Mouse (Mus musculus): ENCODE data around the gene Arhgap15. TPM values are rescaled to one million over a fixed set of nuclear protein-coding genes. Genes with fewer than 3 reads are reported as not detected.
A peak's percentile ranks its signal among the peaks of the same experiment; 100 is the strongest.

Arhgap15 gene
- polyA plus RNA-seq, 1 experiment from 2014 or later, result 1.1 TPM

DNA sequence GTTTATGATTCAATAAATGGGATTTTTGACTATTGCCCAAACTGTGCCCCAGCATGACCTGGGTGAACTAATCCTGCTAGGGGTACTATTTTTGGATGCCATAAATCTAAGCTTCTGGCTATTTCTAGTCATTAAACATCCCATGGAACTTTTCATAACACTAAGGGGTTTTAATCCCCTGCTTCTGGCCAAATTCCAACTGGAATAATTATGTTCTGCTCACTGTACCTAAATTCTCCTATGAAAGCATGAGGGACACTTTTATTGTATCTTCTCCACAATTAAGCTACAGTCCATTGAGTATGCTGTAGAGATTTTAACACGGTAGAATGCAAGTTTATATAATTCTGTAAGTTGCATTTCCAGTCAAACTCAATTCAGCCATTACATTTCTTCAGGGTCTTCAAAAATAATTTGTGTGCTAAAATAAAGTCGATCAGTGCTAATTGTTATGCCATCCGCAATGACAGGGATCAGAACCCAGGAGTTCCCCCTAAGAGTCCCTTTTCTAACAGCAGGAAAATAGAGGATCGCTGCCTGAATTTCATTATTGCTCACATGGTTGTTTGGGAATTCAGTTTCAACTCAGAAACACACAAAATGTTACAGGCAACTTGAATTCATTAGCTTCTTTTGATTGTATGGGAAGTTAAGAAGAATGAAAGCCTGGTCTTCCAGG is 671.1 kb downstream of the Arhgap15 start:
- no peak overlapping the region for H3K9ac ChIP-seq
- ATAC-seq (ENCODE audit: low FRiP score, low read depth), result no peak
- no peak overlapping the region for H3K4me2 ChIP-seq (replicated peaks)
- 72% methylated on average over 4 of the region's 4 CpGs for WGBS
- no peaks in the 10 kb centered on the region for H3K9me3 ChIP-seq
- H3K4me3 ChIP-seq, result no peak overlapping the region
- no peak overlapping the region for H3K27ac ChIP-seq
- no peaks in the 10 kb centered on the region for H3K27me3 ChIP-seq
- H3K36me3 ChIP-seq, result no peaks in the 10 kb centered on the region
- H3K4me1 ChIP-seq, result 0 out of 2 replicates have a peak, but pooled peaks cover 3% of the 10 kb centered on the region

- WGBS, result 79% methylated on average over 9 of the region's 9 CpGs
Measured at GRCm38 (mm10) chr2:44430521-44430920, 681.9 kb downstream of the Arhgap15 start.

GRCm38 (mm10) chr2:44436652-44437051 is 688.0 kb downstream of the Arhgap15 start:
- 60% methylated on average over 5 of the region's 5 CpGs for WGBS
- no peak for ATAC-seq (ENCODE audit: low FRiP score, low read depth)

More at GRCm38 (mm10) chr2:44430521-44430920, 681.9 kb downstream of the Arhgap15 start:
- Histone ChIP-seq H3K36me3 (no peaks in the 10 kb centered on the region), H3K4me3 (no peak overlapping the region), H3K27ac (no peak overlapping the region), H3K4me1 (0 out of 2 replicates have a peak, but pooled peaks cover 7% of the 10 kb centered on the region), H3K4me2 (replicated peaks) (no peak overlapping the region), H3K9me3 (no peaks in the 10 kb centered on the region), H3K9ac (no peak overlapping the region), H3K27me3 (no peaks in the 10 kb centered on the region)
- no peak for ATAC-seq (ENCODE audit: low FRiP score, low read depth)

GRCm38 (mm10) chr2:44437496-44438057 is 689.0 kb downstream of the Arhgap15 start:
- H3K4me2 ChIP-seq (replicated peaks), result no peak overlapping the region
- ATAC-seq (ENCODE audit: low FRiP score, low read depth), result peak; percentile 55
- H3K27ac ChIP-seq, result peak overlapping the region; percentile 44
- peaks cover 11% of the 10 kb centered on the region for H3K4me1 ChIP-seq
- 54% methylated on average over 8 of the region's 8 CpGs for WGBS
- no peaks in the 10 kb centered on the region for H3K36me3 ChIP-seq
- no peak overlapping the region for H3K9ac ChIP-seq
- H3K27me3 ChIP-seq, result no peaks in the 10 kb centered on the region
- no peak overlapping the region for H3K4me3 ChIP-seq
- peaks cover 12% of the 10 kb centered on the region for H3K9me3 ChIP-seq

More at GRCm38 (mm10) chr2:44436652-44437051, 688.0 kb downstream of the Arhgap15 start:
- Histone ChIP-seq H3K4me1 (peaks cover 11% of the 10 kb centered on the region), H3K27ac (no peak overlapping the region; the same call in 1 of the 2 replicates), H3K4me2 (replicated peaks) (no peak overlapping the region), H3K4me3 (no peak overlapping the region), H3K27me3 (no peaks in the 10 kb centered on the region), H3K36me3 (no peaks in the 10 kb centered on the region), H3K9me3 (peaks cover 3% of the 10 kb centered on the region; the same call in 1 of the 2 replicates), H3K9ac (no peak overlapping the region)

DNA sequence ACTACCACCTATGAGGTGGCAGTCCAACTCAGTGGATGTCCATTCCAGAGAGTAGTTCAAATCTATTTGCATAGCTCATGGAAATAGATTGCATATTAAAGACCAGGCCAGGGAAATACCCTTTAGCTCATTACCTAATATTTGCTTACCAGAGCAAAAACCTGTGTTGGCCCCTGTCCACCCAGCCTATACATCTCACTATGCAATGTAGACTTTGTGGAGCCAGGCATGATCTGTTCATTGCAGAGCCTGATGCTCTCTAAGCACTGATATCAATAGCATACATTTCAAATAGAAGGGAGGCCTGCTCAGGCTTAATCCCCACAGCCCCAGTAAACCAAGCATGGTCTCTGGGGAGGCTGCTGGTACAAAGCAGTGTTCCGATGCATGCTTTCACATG is 689.4 kb downstream of the Arhgap15 start:
- Histone ChIP-seq H3K9me3 (peaks cover 15% of the 10 kb centered on the region), H3K4me1 (peaks cover 11% of the 10 kb centered on the region), H3K27ac (peak overlapping the region; percentile 44), H3K4me2 (replicated peaks) (no peak overlapping the region), H3K27me3 (no peaks in the 10 kb centered on the region), H3K9ac (no peak overlapping the region), H3K36me3 (no peaks in the 10 kb centered on the region), H3K4me3 (no peak overlapping the region)
- 39% methylated on average over 1 of the region's 1 CpGs for WGBS
- peak; percentile 70 for ATAC-seq (ENCODE audit: low FRiP score, low read depth)

DNA sequence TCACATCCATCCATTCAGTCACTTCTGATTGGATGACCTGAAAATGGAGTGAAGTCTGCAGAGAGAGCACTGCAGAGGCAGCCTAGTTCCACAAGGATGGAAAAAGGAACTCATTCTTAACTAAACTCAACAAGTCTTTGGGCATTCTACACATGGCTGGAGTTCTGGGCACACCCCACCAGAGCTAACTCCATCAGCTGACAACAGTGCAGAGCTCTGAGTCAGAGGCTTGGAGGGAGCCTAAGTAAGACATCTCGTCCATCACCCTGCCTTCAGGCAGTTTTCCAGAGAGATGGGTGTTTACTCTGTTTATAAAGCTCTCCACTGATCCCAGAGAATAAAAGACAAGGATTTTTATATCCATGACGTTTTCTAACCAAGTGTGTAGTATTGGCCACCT is 696.3 kb downstream of the Arhgap15 start:
- H3K27ac ChIP-seq, result no peak overlapping the region
- no peak for ATAC-seq (ENCODE audit: low FRiP score, low read depth)
- no peak overlapping the region for H3K4me2 ChIP-seq (replicated peaks)
- H3K9ac ChIP-seq, result no peak overlapping the region
- H3K9me3 ChIP-seq, result peaks cover 15% of the 10 kb centered on the region
- H3K4me3 ChIP-seq, result no peak overlapping the region
- H3K36me3 ChIP-seq, result no peaks in the 10 kb centered on the region
- WGBS, result 70% methylated on average over 2 of the region's 2 CpGs
- no peaks in the 10 kb centered on the region for H3K27me3 ChIP-seq
- H3K4me1 ChIP-seq, result no peaks in the 10 kb centered on the region

Other genes starting within 250 kb of the Arhgap15 start
- 0.15 and 0.20 TPM in 2 replicates for gene Kynu, start 193.5 kb upstream of the Arhgap15 start, polyA plus RNA-seq (2015; fragmentation: Nextera tagmentation; extraction: Ambion mirVana)